Mouse (Mus musculus): ENCODE results near the gene Foxd1.

Foxd1 gene

DNA sequence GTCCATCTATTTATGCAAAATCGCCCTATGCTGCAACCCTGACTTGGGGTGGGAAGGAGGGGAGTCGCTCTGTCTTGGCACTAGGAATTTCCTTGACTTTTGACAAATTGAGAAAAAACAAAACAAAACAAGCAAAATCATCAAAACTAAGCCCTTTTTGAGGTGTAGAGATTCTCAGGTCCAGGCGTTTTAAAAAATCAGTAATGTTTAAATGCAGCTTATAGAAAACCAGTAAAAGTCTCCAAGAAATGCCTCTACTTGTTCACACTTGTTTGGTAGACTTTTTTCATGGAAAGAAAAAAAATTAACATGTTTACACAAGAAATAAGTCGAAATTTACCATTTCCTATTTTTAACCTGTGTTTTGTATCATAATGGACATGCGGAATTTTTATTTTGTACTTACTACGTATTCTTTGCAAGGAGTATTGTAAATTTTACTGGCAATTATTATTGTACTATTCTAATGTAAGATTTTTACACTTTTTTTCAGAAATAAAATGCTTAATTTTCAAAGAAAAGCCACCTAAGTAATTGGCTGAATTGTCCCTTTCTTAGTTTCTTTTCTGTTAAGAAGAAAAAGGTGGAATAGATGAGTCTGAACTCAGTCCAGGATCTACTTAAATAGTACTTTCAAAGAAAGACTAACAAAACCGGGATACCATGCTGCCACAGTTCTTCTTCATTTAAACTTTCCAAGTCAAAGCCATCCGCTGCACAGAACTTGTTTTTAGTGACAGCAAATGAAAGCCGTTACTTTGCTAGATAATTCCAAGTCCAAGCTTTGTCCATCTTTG, 2.3 kb downstream of the Foxd1 start:
- no peak for DNase-seq

DNA sequence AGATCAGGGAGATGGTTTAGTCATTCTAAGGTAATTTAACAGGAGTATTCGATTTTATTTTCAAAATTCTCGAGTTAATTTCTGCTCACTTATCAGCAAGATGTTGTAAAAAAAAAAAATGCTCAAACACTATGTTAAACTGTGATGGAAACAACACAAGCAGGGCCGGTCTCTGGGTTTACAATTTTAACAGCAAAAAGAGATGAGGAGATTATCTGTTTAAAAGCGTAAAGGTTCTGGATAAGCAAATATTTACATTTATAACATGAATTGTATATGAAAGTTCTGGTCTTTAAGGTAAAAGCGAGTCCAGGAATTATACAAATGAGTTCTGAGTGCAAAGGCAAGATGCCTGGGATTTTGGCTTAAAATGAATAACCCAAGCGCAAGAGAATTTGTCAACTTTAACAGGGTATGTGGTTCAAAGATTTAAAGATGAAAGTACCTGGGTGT, 3.0 kb downstream of the Foxd1 start:
- no peak for DNase-seq

DNA sequence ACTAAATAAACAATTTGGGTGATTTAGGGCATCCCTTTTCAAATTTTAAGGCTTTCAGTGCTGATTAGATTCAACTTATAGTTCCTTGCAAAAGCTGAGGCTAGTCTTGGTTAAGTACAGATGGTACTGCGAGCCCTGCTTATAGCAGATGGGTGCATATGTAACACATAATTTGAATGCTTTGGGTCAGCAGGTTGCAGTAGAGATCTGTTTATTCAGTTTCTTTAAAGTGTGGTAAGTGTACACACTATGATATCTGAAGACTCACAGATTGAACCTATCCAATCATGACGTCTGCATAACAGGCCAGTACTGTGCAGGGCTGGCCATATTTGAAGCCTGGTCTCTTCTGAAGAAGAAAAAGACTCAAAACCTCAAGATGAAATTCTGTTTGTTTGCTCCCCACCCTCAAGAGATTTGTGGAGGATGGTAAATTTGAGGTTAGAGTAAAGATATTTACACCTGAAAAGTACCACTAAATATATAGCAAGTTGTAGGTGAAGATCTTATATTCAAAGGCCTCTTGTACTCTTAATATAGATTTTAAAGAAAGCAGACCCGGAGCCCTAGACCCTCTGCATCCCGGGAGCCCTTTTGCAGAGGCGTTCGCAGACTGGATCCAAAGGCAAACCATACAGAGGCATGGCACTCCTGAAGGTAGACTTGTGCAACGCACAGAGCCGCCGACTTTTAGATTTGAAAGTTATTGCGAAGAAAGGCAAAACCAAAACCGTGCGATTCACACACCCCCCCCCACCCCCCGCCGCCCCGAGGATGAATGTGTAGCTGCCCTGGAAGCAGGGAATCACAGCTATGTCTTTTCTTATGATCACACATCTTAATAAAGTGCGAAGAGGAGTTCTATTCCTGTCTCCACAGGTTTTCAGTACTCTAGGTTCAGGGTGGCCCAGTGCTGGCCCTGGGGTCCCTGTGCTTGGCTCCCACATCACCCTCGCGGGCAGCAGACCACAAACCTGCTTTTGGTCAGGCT, 3.7 kb downstream of the Foxd1 start:
- DNase-seq: no peak

DNA sequence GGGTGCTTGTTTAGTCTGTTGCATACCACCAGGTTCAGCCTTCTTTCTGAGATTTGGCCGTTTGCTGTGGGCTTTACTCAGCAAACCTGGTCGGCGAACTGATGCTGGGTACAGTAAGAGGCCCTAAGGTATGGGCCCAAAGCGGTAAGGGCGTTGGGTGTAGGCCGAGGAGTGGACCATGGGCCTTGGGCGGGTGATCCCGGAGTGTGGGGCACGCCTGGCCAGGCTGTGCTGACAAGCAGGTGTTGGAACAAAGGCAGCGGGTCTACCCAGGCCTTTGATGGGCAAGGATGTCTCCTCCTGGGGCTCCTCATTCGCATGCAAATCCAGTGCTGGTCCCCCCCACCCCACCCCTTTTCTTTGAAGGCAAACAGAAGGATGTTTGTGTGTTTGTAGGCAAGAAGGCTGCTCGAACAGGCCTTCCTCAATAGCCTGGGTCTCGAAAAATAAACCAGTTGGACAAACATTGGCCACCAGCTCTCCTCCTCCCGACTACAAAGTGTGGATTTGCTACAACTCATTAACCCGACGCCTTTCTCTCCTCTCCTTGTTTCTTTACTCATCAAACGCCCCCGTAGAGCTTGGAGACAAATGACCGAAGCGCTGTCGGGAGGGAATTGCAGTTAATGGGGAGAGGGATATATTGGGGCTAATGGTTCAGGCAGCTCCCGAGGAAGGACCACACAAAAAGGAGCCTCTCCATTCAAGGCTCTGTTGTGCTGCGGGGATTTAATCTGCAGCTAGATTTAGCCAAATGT, 4.6 kb downstream of the Foxd1 start:
- DNase-seq: no peak

DNA sequence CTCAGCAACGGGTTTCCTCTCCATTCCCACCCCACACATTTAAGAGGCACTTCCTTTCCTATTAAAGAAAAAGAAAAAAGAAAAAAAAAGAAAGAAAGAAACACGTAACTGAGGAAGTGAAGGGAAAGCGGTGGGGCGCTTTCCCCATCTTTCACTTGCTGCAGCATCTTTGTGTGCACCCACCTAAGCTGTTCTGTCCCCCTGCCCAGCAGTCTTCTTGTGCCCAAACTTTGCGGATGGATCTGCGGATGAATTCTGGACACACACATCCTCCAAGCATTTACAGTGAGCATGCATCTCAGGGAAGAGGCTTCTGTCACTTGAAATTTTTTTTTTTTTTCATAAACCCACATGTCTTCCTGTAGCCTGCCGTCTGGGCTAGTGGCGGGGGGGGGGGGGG, 5.3 kb downstream of the Foxd1 start:
- DNase-seq: no peak

DNA sequence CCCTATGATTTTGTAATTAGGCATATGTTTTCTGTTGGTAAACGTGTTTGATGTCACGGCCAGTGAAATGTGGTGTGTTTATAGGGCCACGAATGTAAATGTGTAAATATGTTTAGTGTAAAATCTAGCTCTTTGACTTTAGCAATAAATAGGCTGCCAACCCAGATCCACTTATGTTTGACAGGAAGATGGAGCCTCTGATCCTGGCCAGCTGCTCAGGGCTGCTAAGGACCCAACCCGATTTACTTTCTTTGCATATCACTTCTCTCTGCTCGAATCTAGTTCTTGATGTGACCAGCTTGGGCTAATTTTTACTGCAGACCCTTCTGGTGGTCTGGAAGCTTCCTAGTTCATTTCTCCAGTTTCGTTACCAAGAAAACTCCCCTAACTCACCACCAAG, 6.3 kb downstream of the Foxd1 start:
- DNase-seq: no peak

DNA sequence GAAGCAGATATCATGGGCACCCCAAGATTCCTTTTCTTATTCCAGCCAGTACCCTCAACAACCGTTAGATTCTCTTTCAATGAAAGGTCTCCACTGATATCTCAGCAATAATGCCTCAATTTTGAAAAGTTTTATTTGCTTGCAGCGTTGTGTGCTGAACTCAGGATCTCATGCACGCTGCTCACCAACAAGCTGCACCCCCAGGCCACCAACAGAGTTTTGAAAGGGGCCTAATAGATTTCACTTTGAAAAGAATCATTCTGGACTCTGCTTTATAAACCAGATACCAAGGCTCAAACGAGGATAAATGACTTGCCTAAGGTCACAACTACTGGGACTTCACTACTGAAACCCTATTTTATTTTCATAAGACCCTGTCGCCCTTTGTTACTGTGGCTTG, 7.1 kb downstream of the Foxd1 start:
- no peak for DNase-seq

DNA sequence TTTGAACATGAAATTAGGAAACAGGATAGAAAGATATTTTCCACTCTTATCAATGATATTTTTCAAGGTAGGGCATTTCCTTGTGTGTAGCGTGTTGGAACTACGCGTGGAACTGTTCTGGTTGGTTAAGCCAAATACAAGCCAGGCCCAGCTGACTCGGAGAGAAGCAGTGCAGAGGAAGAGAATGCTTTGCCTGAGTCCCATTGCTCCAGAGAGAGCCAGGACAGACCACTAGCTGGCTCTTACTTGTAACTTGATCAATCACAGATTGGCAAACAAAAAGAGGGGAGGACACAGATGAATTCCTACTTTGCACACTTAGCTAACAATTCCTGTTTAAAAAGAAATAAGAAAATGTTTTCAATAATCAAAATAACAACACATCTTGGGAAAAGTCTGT, 9.0 kb downstream of the Foxd1 start:
- no peak for DNase-seq

DNA sequence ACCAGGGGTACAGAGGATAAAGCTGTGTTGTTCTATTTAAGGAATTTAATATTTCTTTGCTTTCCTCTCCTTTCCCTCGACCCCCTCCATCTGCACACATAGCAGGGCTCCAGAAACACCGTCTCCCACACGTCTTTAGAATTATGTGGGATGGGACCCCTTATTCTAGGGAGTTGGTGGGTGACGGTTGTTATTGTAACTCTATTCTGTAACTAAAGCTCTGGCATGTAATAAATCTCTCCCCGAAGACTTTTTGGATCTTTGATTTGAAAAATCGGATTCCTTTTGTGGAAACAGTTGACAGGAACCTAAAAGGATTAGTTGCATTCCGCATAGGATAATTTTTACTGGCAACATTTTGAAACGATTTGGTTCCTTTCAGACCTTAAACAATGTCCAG, 11.0 kb downstream of the Foxd1 start:
- no peak for DNase-seq

DNA sequence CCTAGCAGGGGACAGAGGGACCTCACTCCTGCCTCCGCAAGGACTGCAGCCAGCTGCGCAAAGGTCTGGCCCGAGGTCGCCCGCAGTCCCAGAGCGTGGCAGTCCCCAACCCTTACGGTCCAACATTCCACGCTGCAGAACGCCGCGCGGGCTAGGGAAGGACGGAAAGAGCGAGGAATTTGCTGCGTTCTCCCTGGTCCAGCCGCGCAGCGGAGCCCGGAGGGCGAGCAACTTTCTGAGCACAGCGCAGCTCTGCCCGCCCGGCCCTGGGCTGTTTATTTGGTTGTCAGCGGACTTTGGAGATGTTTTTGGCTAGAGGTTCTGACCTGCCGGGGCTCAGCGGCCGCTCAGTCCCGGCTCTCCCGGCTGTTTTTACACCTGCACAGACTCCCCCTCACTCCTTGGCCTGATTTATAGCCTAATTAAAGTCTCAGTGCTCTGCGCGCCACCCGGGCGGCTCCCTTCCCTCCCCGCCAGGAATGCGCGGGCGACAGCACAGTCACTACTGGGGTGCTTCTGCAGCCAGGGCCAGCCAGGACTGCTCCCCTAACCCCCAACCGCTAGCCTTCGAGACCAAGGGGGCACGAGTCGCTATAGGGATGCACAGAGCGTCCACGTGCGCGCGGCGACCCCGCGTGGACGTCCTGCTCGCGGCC, 11.9 kb downstream of the Foxd1 start:
- no peak for DNase-seq

DNA sequence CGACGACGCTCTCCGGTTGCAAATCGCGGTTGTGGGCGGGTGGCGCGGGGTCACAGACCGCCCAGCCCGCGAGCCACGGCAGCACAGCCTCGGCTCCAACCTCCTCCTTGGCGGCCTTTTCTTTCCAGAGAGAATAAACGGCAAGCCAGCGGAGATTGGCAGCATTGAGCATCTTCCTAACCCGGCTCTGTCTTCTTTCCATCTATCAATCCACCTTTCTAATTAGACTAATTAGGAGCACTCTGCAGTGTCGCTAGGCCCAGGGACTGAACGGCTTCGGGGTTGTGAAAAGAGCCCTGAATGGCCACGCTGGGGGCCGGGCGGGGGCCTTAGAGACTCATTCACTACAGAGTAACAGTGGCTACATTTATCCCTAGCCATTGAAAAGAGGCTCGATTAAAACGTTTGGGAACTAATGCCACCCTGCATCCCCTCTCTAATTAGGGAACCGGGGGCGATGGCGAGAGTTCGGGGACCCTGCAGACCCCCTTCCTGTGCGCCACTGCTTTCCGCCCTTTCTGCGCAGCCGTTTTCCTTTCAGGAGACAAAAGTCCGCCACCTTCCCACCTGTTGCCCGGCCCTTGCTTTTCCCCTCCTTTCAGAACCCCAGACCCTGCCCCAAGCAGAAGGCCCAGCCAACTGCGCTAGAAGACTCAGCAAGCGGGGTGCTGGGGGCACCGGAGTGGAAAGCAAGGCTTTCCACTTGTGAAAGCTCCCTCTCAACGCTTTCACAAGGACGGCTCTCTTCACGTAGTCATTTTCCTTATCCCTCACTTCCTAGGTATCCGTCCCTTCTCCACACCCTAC, 12.6 kb downstream of the Foxd1 start:
- no peak for DNase-seq

DNA sequence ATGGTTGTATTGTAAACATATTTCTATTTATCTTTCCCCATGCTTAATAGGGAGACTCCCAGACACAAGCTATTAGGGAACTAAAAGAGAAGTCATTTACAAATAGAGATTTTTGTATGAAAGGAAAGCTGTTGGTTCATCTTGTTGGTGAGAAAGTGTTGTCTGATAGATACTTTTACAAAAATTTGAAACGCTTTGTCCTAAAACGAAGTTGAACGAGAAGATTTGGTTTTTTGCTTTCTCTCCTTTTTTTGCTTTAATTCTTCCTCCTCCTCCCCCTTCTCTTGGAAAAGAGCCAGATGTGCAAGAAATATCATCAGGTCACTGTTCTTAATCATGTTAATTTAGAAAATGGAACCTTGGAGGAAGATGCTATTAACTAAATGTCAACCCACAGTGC, 13.6 kb downstream of the Foxd1 start:
- DNase-seq: no peak

DNA sequence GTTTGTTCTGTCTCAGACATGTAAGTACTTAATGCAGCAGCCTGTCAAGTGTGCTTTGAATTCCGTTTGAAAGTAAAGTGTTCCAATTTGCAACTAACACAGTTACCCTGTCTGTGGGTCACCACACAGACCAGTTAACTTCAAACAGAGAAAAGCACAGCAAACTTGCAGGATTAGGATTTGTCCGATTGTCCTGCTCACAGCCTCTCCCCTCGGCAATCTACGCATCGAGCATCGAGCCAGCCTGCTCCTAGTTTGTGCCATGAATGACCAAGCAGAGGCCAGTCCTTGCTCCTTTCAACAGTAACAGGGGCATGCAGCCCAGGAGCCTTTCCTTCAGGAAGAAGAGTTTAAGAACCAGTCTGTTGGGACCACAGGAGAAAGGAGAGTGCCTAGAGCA, 15.0 kb downstream of the Foxd1 start:
- no peak for DNase-seq

DNA sequence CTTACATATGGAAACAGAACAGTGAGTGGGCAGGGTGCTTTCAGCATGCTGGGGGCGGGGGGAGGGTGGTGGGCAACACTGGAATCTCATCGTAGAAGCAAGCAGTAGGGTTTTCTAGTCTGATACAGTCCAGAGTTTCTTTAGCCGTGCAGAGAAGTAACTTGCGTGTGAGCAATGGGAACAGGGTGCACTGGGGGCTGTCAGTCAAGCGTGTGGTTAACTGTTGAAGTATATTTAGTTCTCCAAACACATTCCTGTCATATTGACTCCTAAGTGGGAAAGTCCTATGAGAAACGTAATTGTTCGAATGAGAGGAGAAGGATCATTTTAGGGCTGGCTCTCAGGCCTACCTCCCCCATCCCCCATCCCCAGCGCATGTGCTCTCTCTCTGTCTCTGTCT, 20.5 kb downstream of the Foxd1 start:
- DNase-seq: no peak

DNA sequence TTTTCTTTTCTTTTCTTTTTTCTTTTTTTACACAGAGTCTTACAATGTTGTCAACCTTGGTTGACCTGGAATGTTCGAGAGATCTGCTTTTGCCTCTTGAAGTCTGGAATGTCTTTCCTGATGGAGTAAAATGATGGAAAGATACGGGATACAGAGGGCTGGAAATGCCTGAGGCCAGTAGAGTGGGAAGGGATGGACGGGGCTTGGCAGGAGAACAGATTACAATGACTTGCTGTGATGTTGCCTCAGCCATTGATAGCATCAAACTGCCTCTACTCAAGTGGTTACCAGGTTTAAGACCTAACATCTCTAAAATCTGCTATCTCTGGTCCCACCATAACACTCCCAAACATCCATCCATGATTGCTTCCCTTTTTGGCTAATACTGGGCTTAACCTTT, 20.9 kb downstream of the Foxd1 start:
- no peak for DNase-seq

DNA sequence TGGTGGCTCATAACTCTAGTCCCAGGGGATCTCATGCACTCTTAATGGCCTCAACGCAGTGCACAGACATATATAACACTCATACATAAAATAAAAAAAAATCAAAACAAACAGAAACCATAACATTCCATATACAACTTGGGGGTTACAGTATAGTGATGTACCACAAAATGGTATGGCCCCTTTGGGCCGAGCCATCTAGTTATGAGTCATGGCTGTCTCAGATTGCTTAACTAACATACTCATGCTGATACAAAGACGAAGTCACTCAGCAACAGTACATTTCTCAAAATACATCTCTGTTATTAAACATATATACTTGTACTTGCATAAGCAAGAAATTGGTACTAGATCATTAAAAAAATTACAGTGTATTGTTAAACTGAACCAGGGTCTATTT, 23.7 kb downstream of the Foxd1 start:
- DNase-seq: no peak

DNA sequence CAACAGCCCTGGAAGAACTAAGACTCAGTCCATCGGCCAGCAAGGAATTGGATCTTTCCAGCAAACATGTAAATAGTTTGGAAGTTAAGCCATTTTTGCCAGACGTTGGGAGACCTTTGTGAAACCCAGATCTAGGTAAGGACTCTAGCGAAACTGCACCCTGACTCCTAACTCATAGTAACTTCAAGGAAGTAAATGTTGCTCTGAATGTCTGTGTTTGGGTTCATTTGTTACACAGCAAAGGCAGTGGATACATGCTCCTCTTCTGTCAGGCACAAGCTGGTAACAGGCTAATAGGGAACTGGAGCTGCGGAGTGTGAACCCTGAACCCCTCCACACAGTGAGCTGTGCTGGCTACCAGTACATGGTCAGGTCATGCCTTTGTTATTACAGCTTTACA, 28.7 kb downstream of the Foxd1 start:
- no peak for DNase-seq

DNA sequence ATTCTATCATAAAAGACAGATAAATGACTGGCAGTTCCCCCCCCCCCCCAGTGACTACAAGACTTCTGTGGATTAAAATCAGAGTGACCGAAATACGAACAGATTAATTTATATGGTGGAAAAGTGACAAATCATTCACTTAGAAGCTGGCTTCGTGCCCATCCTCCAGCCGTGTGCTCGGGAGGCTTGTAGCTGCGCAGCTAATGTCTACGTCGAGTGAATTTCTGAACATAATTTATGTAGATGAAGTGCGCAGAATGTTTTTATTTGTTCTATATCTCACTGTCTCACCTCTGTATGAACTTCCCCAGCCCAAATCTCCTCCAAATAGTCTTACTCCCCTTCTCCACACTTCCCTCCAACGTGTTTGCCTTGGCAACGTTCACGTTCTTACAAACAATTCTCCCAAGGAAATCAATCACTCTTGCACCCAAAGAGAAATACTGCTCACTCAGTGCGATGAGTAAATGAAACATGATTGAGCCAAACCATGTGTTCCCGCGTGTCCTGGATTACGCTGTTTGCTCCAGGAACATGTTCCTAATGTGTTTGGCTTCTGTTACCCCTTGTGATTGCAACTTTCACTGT, 30.0 kb downstream of the Foxd1 start:
- DNase-seq: no peak

DNA sequence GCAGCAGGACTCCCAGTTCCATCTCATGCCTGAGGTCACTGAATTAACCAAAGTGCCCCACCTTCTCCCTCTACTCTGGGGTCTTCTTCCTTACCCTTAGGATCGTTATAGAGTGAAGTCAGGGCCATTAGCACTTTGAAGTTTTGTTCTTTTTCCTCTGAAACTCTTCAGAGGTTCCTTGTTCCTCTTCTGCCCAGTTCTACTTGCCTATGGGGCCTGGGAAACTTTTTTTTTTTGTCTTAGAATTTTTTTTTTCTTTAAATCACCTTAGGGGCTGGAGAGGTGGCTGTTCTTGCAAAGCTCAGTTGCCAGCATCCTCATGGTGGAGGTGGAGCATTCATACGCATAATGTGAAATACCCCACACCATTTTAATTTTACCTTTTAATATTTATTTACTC, 31.8 kb downstream of the Foxd1 start:
- no peak for DNase-seq

DNA sequence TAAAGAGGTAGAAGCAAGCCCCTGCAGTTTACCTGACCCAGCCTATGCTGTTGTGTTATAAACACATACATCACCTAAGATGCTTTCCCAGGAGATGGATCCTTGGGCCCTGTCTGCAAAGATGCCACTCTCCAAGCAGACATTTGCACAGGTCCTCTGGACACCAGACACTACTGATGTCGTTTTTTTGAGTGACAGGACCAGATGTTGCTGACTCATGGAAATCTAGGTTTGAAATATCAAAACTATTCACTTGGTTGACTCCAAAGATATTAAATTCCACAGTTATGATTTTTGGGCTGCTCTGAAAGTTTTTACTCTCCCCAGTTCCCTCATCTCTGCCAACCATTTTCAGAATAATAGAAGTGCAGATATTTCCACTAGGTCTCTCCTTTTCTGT, 35.0 kb downstream of the Foxd1 start:
- DNase-seq: no peak

DNA sequence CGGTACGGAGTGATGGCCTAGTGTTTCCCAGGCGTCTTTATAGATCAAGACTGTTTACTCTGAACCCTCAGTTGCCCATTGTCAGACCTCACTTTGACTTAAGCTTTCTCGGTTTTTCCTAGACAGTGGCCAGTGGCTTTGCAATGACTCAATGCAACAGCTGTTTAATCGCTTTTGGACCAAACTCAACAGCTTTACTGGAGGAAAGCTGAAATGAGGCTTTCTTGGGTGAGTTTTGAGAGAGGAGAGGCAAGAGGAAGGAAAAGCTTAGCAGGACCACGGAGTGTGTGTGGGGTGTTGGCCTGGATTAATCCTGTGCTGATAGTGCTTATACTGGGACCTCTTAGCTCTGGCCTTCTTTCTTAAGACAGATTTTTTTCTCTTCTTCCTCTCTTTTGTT, 36.3 kb downstream of the Foxd1 start:
- DNase-seq: no peak

Data from lung, postnatal 36 days (tissue).